Mouse (Mus musculus): ENCODE data around the gene Gm20696.

The Gm20696 gene

DNA sequence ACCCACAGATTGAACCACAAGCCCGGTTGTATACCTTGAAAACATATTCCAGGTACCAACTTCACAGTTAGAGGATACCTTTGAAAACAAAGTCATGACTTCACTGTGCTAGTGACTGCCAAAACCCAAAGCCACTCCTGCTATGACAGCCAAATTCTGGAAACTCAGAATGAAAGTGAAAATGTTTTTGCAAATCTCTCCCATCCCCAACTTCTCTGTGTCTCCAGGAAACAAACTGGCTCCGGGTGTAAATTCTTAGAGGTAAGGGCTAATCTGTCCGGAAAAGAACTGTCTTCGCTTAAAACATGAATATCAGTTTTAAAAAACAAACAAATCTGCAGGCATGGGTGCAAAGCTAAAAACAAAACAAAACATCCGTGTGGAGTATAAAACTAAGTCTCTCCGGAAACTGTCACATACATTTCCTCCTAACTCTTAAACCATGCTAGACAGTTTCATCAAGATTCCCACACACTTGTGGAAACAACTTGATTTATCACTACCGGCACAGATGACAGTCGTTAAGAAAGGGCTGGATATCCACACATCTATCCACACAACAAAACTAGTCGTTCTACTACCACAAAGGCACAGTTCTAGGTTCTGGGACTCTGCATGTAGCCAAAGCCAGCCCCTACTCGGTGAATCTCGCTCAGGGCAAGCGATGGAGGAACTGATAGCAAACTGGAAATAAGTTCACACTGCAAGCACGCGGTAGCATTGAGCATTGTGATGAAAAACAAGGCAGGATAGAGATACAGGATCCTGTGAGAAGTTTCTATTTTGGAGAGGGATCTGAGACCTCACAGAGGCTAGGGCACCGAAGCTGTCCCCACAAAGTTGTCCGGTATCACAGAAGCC, 910 bp downstream of the Gm20696 start:
- no peak for DNase-seq (ENCODE audit: low spot score)

- no peak for DNase-seq (ENCODE audit: low spot score)
Measured at GRCm38 (mm10) chr6:99663232-99663631, 3.4 kb downstream of the Gm20696 start.

DNA sequence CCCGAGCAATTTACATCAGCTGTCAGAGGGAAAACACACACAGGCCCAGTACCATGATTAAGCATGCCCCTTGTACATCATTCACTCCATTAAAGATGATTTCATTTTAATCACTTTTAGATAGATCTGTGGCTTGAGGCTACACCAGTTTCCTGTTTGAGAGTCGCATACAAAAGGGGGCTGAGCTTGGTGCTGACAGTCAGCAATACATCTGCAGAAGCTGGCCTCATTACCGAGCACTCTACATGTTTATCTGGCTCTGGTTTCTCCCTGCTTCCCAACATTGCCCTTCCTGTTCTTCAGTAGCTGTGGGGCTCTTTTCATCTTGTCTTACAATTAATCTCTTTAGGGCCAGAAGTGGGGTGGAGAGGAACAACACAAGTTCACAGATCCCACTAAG, 6.2 kb downstream of the Gm20696 start:
- DNase-seq (ENCODE audit: low spot score) = no peak

DNA sequence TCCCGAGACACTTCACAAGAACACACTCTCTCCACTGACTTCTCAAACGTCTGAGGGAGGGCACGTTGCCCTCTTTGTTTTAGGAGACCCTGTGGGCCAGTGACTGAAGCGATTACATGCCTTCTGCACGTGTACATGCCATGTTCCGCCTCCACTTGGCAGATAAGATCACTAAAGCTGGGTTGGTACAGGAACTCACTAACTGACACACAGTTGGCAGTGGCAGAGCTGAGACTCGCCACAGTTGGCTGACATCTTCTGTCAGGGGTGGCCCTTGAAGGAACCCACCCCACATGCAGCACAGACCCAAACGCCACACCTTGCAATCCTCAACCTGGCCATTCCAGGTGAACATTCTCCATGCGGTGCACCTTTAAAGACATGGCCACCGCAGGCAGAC, 8.0 kb downstream of the Gm20696 start:
- no peak for DNase-seq (ENCODE audit: low spot score)

DNA sequence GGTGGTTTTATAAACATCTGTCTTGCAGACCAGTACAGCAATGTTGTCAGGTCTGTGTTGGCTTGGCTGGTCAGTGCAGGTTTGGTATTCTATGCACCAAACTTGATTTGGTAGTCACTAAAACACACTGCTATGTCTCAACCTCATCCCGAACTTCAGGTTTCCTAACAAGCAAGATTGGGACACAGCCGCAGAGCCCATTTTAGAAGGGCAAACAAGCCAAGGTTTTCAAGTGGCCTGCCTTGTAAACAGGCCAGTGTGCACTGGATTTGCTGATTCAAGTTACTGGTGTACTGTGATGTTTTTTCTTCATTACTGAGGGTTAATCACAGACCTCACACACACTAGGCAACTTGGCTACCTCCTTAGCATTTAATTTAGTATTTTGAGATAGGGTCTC, 10.5 kb downstream of the Gm20696 start:
- DNase-seq (ENCODE audit: low spot score) = no peak

DNA sequence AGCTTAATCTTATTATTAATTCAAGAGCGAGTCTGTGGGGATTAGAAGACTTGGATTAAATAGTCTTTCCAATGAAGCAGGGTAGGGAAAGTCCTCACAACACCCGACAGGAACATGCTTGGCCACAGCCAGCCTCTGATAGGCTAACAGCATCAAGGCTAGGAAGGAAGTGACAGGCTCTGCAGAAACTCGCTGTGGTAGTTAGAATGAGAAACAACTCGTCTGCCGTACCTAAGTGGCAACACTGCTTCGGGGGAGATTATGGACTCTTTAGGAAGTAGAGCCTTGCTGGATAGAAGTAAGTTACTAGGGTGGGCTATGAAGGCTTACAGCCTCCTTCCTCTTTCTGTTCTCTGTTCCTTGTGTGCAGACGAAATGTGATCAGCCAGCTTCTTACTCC, 11.1 kb downstream of the Gm20696 start:
- no peak for DNase-seq (ENCODE audit: low spot score)

DNA sequence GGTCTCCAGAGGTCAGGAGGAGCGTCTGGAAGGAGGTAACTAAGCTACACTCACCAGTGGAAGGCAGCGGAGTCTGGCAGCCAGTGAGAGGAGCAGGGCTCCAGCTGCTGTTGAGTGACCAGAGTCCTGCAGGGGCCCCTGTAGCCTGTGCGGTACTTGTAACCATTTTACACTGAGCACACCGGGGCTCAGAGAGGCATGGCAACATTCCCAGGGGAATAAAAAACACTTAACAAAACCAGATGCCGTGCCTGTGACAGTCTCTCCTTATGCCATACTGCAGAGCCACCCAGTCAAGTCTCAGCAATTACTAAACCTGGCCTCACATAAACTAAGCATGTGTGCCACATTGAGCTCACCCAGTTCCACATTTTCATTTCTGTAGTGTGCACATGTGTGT, 12.3 kb downstream of the Gm20696 start:
- DNase-seq (ENCODE audit: low spot score) = no peak

DNA sequence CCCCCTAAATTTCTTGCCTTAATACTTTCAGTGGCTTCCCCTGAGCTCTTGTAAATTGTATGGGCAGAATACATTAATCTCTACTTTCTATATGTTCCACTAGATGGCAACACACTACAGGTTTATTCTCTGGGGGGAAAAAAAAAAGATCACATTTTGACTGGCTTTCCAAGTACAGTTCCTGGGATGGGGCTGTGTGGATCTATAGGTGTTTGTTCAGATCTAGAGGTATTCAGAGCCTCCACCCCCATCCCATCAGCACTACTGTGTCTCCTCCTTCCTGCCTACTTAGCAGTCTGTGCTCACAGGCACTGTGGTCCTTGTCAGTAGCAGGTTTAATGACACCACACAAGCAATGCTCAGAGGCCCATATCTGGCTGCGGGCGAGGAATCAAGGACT, 14.3 kb downstream of the Gm20696 start:
- no peak for DNase-seq (ENCODE audit: low spot score)

DNA sequence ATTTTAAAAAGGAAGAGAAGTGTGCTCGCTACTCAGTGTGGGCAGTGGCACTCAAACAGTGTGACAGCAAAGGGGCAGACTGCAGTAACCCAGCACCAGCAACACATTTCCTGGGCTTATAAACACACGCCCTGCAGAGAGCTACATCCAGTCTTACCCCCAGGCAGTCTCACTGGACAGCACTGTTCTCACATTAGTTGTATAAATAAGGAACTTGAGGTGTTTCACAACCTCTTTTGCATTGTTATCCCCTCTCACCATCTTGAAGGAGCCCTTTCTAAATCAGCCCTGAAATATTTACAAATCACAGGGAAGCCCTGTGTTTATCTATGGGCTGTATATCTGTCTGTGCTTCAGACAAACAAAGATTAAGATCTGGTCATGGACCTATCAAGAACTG, 17.3 kb downstream of the Gm20696 start:
- no peak for DNase-seq (ENCODE audit: low spot score)

DNA sequence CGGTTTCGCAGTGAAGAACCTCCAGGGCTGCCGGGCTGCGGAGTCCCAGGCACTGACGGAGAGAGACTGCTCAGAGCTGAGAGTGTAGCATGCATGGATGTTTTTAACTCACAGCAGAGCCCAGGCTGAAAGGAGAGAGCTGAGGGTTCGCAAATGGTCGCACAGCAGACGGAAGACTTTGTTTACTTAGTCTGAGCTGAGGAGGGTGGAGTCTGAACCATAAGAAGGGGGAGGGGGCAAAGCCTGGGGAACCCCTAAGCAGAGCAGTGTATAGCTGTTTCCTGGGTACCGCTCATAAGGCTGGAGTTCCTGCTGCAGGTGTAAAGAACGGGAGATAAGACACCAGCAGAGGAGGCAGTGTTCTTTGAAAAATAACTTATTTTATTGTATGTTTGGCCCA, 20.3 kb downstream of the Gm20696 start:
- DNase-seq (ENCODE audit: low spot score) = no peak

DNA sequence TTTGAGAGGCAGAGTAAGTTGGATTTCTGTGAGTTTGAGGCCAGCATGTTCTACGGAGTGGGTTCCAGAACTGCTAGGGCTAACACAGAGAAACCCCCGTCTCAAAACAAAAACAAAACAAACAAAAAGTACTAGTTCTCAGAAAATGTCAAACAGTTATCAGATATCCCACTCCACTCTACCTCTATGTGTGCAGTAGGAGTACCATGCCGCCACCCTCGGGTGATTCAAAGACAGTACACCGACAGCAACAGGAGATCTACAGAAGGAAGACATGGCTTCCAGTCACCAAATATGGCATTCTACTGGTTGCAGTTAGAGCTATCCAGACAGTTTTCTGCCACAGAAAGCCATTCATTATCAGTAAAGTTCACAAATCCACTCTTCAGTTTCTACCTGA, 21.7 kb downstream of the Gm20696 start:
- no peak for DNase-seq (ENCODE audit: low spot score)

DNA sequence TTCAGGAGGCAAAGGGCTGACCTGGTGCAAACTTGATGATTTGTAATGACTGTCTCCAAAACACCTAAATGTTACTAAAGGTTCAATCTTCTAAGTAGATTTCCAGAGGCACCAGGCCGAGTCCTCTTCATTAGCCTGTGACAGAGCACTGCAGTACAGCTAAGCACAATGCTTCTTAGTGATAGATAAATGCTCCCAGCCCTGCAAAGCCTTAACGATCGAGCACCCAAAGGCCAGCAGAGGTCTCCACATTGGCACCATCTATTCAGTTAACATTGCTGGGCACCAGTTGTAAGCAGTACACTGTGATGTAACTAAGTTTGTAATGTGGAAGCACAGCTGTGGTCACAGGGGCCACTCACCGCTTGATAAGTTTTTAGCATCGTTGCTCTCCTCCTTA, 22.2 kb downstream of the Gm20696 start:
- no peak for DNase-seq (ENCODE audit: low spot score)

DNA sequence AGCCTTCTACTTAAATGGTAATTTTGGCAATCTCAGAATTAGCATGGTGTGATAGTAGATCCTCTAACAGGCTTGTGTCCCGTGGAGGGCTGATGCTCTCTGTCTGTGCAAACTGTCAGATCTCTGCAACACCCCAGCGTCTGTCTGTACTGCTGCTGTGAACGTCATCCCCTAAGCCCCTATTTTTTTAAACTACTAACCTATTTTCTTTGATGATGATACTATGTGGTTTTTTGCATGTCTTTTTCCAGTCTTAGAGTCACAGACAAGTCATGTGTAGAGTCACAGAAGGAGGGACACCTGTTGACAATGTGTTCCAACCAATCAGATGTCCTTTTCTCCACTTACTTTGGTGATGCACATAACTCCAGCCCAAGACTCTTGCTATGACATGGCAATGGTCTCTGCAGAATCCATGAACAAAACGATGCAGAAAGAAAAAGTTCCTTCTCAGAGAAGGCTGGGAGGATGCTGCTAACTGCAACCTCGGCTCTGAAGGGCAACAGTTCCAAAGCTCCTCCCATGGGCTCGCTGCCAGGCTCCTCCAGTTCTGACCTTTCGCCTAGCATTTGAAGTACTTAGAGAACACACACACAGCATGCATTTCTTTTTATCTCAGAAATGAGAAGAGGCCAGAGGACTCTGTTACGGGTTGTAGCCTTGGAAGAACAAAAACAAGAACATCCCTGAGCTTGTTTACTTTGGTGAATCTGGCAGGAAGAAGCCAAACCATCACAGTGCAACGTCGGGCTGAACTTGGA, 23.0 kb downstream of the Gm20696 start:
- DNase-seq (ENCODE audit: low spot score) = no peak

- no peak for DNase-seq (ENCODE audit: low spot score)
Measured at GRCm38 (mm10) chr6:99637456-99637855, 29.1 kb downstream of the Gm20696 start.

- DNase-seq (ENCODE audit: low spot score) = no peak
Measured at GRCm38 (mm10) chr6:99636801-99637200, 29.8 kb downstream of the Gm20696 start.

DNA sequence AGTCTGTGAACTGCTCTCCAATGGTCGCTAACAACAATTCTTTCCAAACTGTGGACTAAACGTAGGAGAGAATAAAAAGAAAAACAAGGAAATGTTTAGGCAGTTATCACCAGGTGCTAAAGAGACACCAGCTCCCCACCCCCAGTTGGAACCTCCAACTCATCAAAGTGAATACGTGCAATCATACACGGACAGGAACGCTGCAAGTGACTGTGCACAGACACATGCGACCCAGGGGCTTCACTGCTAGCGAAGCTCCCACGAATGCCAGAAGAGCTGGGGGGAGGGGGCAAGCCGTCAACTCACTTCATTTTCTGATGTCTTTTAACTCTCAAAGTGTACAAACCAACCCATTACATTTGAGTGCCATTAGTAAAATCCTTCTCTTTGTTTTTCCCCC, 30.5 kb downstream of the Gm20696 start:
- no peak for DNase-seq (ENCODE audit: low spot score)

DNA sequence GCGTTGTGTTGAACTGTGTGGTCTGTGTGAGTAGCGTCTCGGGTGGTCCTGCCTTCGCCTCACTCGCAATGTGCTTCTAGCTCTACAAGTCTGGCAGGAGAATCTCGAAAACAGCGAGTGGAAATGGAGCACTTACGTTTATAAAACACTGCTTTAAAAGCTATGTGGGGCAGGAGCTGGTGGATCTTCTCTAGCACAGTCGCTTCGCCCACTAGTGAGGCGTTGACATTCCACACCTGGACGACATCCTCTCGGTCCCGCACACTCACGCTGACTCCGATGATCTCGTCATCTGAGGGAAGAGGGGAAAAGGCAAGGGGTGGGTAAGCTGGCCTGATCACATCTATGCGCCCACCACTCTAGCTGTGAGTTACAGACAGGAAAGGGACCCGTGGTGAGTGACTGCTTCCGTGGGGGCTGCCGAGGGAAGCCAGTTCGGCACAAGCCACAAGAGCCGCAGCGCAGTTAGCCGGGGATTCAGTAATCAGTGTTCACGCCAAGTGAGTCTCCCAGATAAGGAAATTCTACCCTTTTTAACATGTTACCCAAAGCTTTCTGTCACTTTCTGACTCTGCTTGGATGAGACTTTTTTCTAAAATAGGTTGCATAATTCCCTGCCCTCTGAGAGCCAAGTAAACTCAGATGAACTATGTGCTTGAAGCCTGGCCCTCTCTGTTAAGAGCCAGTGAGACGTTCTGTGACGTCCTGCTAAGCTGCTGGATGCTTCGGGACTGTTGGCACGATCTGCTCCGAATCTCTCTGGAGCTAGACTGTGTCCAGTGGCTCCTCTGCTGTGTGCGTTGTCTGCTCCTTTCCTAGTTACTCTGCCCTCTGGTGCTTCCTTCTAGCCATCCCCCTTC, 34.2 kb downstream of the Gm20696 start:
- DNase-seq (ENCODE audit: low spot score) = no peak

DNA sequence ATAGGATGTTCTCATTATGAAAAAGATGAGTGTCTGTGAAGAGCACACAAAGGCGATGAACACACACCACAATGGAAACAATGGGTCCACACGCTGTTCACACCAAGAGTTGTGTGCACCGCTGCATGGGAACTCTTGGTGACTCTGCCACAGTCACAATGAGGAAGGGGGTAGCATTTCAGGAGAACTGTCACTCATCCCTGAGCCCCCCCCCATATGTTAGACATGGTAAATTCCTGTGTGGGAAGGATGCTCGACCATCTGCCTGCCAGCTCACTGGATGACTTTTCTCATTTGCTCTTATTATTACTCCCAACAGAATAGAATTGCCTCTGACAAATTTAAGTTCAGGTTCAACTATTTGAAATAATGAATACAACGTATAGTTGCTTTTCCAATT, 35.0 kb downstream of the Gm20696 start:
- no peak for DNase-seq (ENCODE audit: low spot score)

DNA sequence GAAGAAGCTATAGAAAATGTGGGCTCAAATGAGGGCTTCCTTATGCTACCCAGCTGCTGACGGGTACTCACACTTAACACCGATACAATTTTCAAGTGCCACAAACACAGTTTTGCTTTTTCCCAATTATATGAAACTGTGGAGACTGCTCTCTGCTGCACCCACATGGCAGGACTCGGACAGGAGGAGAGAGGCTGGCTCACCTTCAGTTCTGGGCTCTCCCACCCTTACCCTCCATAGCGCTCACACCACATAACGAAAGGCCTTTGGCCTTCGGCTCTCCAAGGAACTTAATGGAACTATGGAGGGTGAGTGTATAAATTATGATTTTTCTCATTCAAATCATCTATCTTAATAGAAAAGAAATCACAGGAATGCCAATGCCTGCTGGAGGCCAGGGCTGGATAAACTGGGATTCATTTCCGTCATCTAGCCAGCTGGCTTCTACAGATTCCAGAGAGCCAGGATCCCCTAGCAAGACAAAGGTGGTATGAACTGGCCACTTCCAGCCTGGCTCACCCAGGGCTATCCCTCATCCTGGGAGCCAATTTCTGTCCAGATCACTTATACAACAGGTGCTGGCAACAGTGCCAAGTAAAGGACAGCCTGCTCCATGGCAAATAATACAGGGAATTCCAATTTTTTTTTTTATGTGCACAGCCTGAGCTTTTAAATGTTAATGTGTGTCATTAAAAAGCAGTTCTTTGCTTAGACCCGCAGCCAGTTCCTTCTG, 36.7 kb downstream of the Gm20696 start:
- DNase-seq (ENCODE audit: low spot score) = no peak

DNA sequence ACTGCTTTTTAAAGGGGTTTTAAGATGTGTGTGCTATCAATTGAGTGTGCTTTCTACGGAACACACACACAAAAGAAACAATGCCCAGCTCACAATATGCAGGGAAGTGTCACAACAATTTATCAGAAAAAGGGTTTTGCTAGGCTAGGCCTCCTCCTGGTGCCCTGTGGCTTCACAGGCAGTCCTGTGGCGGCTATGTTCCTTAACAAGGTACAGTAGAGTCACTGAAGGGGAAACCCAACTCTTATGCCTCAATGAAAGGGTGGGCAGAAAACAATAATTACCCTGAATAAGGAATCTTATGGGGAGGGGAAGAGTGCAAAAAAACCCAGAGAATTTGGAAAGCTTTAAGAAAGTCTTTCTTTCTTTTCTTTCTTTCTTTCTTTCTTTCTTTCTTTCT, 40.2 kb downstream of the Gm20696 start:
- DNase-seq (ENCODE audit: low spot score) = no peak

DNA sequence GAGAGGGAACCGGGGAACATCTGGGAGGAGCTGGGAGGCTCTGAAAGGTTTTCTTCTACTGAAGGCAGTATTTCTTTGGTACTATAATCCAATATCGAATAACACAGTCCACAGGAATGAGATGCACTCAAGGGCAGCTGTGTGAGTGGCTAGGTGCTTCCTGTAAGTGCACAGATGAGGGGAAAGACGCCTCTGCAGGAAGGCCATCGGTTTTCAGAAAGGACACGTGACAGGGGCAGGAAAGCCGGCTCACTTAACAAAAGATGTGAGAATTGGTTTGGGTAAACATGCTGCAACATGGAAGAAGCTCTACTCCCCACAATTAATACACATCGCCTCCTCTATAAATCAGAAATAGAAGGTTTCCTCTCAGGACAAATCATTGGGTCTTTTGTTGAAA, 40.8 kb downstream of the Gm20696 start:
- no peak for DNase-seq (ENCODE audit: low spot score)

GRCm38 (mm10) chr6:99625306-99625705, 41.3 kb downstream of the Gm20696 start:
- no peak for DNase-seq (ENCODE audit: low spot score)

Measured in spleen, adult 12 weeks (tissue).